Mouse (Mus musculus): ENCODE data around the gene Cers5.

DNA sequence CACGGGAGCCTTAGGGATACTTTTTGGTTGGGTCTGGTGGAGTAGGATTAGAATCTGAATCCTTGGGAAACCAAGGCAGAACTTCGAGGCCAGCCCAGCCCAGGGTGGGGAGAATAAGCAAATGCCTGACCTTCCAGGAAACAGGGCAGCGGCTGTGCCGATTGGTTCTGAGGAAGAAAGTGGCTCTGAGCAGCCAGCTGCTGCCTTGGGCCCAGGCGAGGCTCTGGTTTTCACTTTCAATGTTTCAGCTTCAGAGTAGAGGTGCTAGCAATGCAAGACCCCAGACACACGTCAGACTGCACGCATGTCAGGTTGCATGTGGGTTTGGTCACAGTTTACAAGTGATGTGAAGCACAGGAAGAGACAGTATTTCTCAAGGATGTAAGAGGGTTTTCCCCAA is 39.4 kb upstream of the Cers5 start:
- TF ChIP-seq CTCF (IDR thresholded peaks at IDR 0.05; ENCODE audit: control insufficient read depth, insufficient read depth, insufficient read length) (no peak), MAX (IDR thresholded peaks at IDR 0.05) (no peak), FOSL1 (IDR thresholded peaks at IDR 0.05; ENCODE audit: insufficient read depth, low read length, poor library complexity, severe bottlenecking) (no peak), CEBPB (IDR thresholded peaks at IDR 0.05; ENCODE audit: low read depth) (no peak), USF1 (IDR thresholded peaks at IDR 0.05; ENCODE audit: low read depth) (no peak), MYOD1 (IDR thresholded peaks at IDR 0.05; ENCODE audit: control insufficient read depth, insufficient read length, low read depth) (no peak), MYOG (IDR thresholded peaks at IDR 0.05; ENCODE audit: control insufficient read depth, extremely low read depth, insufficient read length) (no peak)
